Mouse (Mus musculus) MEL (cell line): ENCODE results near the gene Bms1. TPM values are rescaled to one million over a fixed set of nuclear protein-coding genes. Genes with fewer than 3 reads are reported as not detected.

Experiments used
- DNase-seq: peaks from one replicate; pipeline ENCODE4 v3.0.0; 2011; ENCODE audit warnings: low read depth, low spot score
- H3K27ac ChIP-seq: 2 replicates; pipeline ENCODE4 v1.5.1; 2012; ENCODE audit warnings: low read depth, mild to moderate bottlenecking, control low read depth, low read length, moderate library complexity; ENCODE audit not compliant: control insufficient read depth
- H3K27me3 ChIP-seq, 2 experiments: fragments of 150-350 bp in 1 of 2; sonication (generic) in 1 of 2; 2 replicates each; pipeline ENCODE4 v1.6.1; 2012; ENCODE audit warnings: low read length in 2 of 2, mild to moderate bottlenecking in 2 of 2, improper control_type of control experiment in 1 of 2, moderate library complexity in 1 of 2; ENCODE audit not compliant: insufficient read depth in 2 of 2, control insufficient read depth in 1 of 2
- H3K36me3 ChIP-seq, 2 experiments: 2 replicates each; pipeline ENCODE4 v1.6.1; 2012 to 2014; ENCODE audit warnings: low read length in 2 of 2, improper control_type of control experiment in 1 of 2, inconsistent platforms in 1 of 2, mild to moderate bottlenecking in 1 of 2; ENCODE audit not compliant: insufficient read depth in 2 of 2, control insufficient read depth in 1 of 2
- H3K4me1 ChIP-seq, 2 experiments: fragments of 150-350 bp in 1 of 2; sonication (generic) in 1 of 2; 2 replicates each; pipeline ENCODE4 v1.6.1; 2012; ENCODE audit warnings: low read length in 2 of 2, improper control_type of control experiment in 1 of 2, mild to moderate bottlenecking in 1 of 2; ENCODE audit not compliant: insufficient read depth in 2 of 2, control insufficient read depth in 1 of 2
- H3K4me3 ChIP-seq, 2 experiments: fragments of 150-350 bp in 1 of 2; sonication (generic) in 1 of 2; 2 replicates each; pipeline ENCODE4 v1.5.1; 2012; ENCODE audit warnings: low read depth in 2 of 2, low read length in 2 of 2, mild to moderate bottlenecking in 2 of 2, moderate library complexity in 2 of 2, control low read depth in 1 of 2, improper control_type of control experiment in 1 of 2; ENCODE audit not compliant: control insufficient read depth in 1 of 2, insufficient read depth in 1 of 2
- H3K79me2 ChIP-seq: 2 replicates; pipeline ENCODE4 v1.6.1; 2012; ENCODE audit warnings: mild to moderate bottlenecking, low read length, moderate library complexity; ENCODE audit not compliant: control insufficient read depth, poor library complexity, insufficient read depth
- H3K9ac ChIP-seq: 2 replicates; pipeline ENCODE4 v1.6.1; 2012; ENCODE audit warnings: low read depth, mild to moderate bottlenecking, control low read depth, low read length, moderate library complexity; ENCODE audit not compliant: control insufficient read depth, poor library complexity, severe bottlenecking
- H3K9me3 ChIP-seq: fragments of 150-350 bp; sonication (generic); replicated peaks from 2 replicates; pipeline ENCODE4 v1.6.1; 2012; ENCODE audit warnings: mild to moderate bottlenecking, low read length, improper control_type of control experiment, moderate library complexity; ENCODE audit not compliant: insufficient read depth
- BHLHE40 ChIP-seq: IDR thresholded peaks from 2 replicates; pipeline ENCODE4 v1.6.1; 2012; ENCODE audit warnings: low read depth, mild to moderate bottlenecking, inconsistent platforms, low read length, improper control_type of control experiment, borderline replicate concordance
- CHD1 ChIP-seq: IDR thresholded peaks from 2 replicates; pipeline ENCODE4 v1.6.1; 2012; ENCODE audit warnings: low read depth, mild to moderate bottlenecking, inconsistent platforms, low read length, improper control_type of control experiment
- CHD2 ChIP-seq: IDR thresholded peaks from 2 replicates; pipeline ENCODE4 v1.6.1; 2011; ENCODE audit warnings: low read length, improper control_type of control experiment
- CTCF ChIP-seq, 3 experiments: IDR thresholded peaks in 2 of 3; conservative IDR thresholded peaks in 1 of 3; 2 replicates each; pipeline ENCODE4 v1.5.1; 2011 to 2012; ENCODE audit warnings: low read length in 3 of 3, low read depth in 2 of 3, mild to moderate bottlenecking in 2 of 3, improper control_type of control experiment in 1 of 3, inconsistent platforms in 1 of 3, mixed read lengths in 1 of 3, moderate library complexity in 1 of 3; ENCODE audit not compliant: control insufficient read depth in 1 of 3, insufficient read depth in 1 of 3, poor library complexity in 1 of 3, severe bottlenecking in 1 of 3
- ELF1 ChIP-seq: IDR thresholded peaks from 2 replicates; pipeline ENCODE4 v1.6.1; 2014; ENCODE audit warnings: low read depth, mild to moderate bottlenecking, inconsistent platforms, low read length, improper control_type of control experiment, moderate library complexity
- EP300 ChIP-seq, 2 experiments: IDR thresholded peaks; 2 replicates each; pipeline ENCODE4 v1.6.1; 2011; ENCODE audit warnings: improper control_type of control experiment in 2 of 2, low read length in 2 of 2, low read depth in 1 of 2, mild to moderate bottlenecking in 1 of 2
- ETS1 ChIP-seq: IDR thresholded peaks from 2 replicates; pipeline ENCODE4 v1.6.1; 2012; ENCODE audit warnings: low read depth, mild to moderate bottlenecking, inconsistent platforms, low read length, improper control_type of control experiment, moderate library complexity
- GABPA ChIP-seq: IDR thresholded peaks from 2 replicates; pipeline ENCODE4 v1.6.1; 2012; ENCODE audit warnings: low read depth, mild to moderate bottlenecking, inconsistent platforms, low read length, improper control_type of control experiment, moderate library complexity
- GATA1 ChIP-seq: IDR thresholded peaks from 2 replicates; pipeline ENCODE4 v1.6.1; 2011; ENCODE audit warnings: low read depth, low read length, improper control_type of control experiment
- HCFC1 ChIP-seq: IDR thresholded peaks from 2 replicates; pipeline ENCODE4 v1.6.1; 2012; ENCODE audit warnings: low read depth, mild to moderate bottlenecking, inconsistent platforms, low read length, improper control_type of control experiment, moderate library complexity
- JUND ChIP-seq: IDR thresholded peaks from 2 replicates; pipeline ENCODE4 v1.6.1; 2011; ENCODE audit warnings: low read depth, mild to moderate bottlenecking, improper control_type of control experiment, low read length
- KAT2A ChIP-seq: conservative IDR thresholded peaks from 2 replicates; pipeline ENCODE4 v1.6.1; 2012; ENCODE audit warnings: low read depth, low read length, improper control_type of control experiment, inconsistent platforms
- MAFK ChIP-seq: IDR thresholded peaks from 2 replicates; pipeline ENCODE4 v1.6.1; 2011; ENCODE audit warnings: low read depth, mild to moderate bottlenecking, low read length, improper control_type of control experiment, borderline replicate concordance
- MAX ChIP-seq: IDR thresholded peaks from 2 replicates; pipeline ENCODE4 v1.6.1; 2011; ENCODE audit warnings: low read length, improper control_type of control experiment
- MAZ ChIP-seq: IDR thresholded peaks from 2 replicates; pipeline ENCODE4 v1.6.1; 2012; ENCODE audit warnings: low read depth, mild to moderate bottlenecking, inconsistent platforms, low read length, improper control_type of control experiment
- MEF2A ChIP-seq: IDR thresholded peaks from 2 replicates; pipeline ENCODE4 v1.6.1; 2014; ENCODE audit warnings: low read depth, mild to moderate bottlenecking, inconsistent platforms, low read length, improper control_type of control experiment; ENCODE audit not compliant: poor library complexity, insufficient replicate concordance, severe bottlenecking; ENCODE audit errors: extremely low read depth
- MXI1 ChIP-seq: IDR thresholded peaks from 2 replicates; pipeline ENCODE4 v1.6.1; 2011; ENCODE audit warnings: mild to moderate bottlenecking, low read depth, low read length, improper control_type of control experiment
- MYB ChIP-seq: IDR thresholded peaks from 2 replicates; pipeline ENCODE4 v1.6.1; 2011; ENCODE audit warnings: mild to moderate bottlenecking, low read depth, low read length, improper control_type of control experiment
- NELFE ChIP-seq: IDR thresholded peaks from 2 replicates; pipeline ENCODE4 v1.6.1; 2011; ENCODE audit warnings: low read depth, low read length, improper control_type of control experiment
- NRF1 ChIP-seq: IDR thresholded peaks from 2 replicates; pipeline ENCODE4 v1.6.1; 2014; ENCODE audit warnings: low read depth, mild to moderate bottlenecking, inconsistent platforms, low read length, improper control_type of control experiment, moderate library complexity; ENCODE audit not compliant: poor library complexity, insufficient read depth, severe bottlenecking
- POLR2A ChIP-seq, 2 experiments: IDR thresholded peaks; 2 replicates each; pipeline ENCODE4 v1.6.1; 2011 to 2012; ENCODE audit warnings: low read length in 2 of 2, mild to moderate bottlenecking in 2 of 2, control low read depth in 1 of 2, improper control_type of control experiment in 1 of 2, low read depth in 1 of 2, moderate library complexity in 1 of 2; ENCODE audit not compliant: control insufficient read depth in 1 of 2, insufficient read depth in 1 of 2, poor library complexity in 1 of 2
- POLR2AphosphoS2 ChIP-seq: IDR thresholded peaks from 2 replicates; pipeline ENCODE4 v1.6.1; 2011; ENCODE audit warnings: low read length, improper control_type of control experiment
- POLR2AphosphoS5 ChIP-seq: IDR thresholded peaks from 2 replicates; pipeline ENCODE4 v1.6.1; 2012; ENCODE audit warnings: low read depth, borderline replicate concordance, mild to moderate bottlenecking, inconsistent platforms, low read length, moderate library complexity, mixed read lengths
- RAD21 ChIP-seq: IDR thresholded peaks from 2 replicates; pipeline ENCODE4 v1.6.1; 2011; ENCODE audit warnings: mild to moderate bottlenecking, low read depth, low read length, improper control_type of control experiment
- RCOR1 ChIP-seq: IDR thresholded peaks from 2 replicates; pipeline ENCODE4 v1.6.1; 2012; ENCODE audit warnings: low read depth, mild to moderate bottlenecking, inconsistent platforms, low read length, improper control_type of control experiment
- SIN3A ChIP-seq: IDR thresholded peaks from 2 replicates; pipeline ENCODE4 v1.6.1; 2012; ENCODE audit warnings: low read length, improper control_type of control experiment, inconsistent platforms
- SMC3 ChIP-seq: IDR thresholded peaks from 2 replicates; pipeline ENCODE4 v1.6.1; 2011; ENCODE audit warnings: low read depth, low read length, improper control_type of control experiment
- TBP ChIP-seq: IDR thresholded peaks from 2 replicates; pipeline ENCODE4 v1.8.0; 2011; ENCODE audit warnings: low read depth, low read length, improper control_type of control experiment
- TCF12 ChIP-seq: IDR thresholded peaks from 2 replicates; pipeline ENCODE4 v1.6.1; 2014; ENCODE audit warnings: low read depth, mild to moderate bottlenecking, inconsistent platforms, low read length, improper control_type of control experiment, moderate library complexity
- USF1 ChIP-seq: IDR thresholded peaks from 2 replicates; pipeline ENCODE4 v1.6.1; 2014; ENCODE audit warnings: low read depth, mild to moderate bottlenecking, inconsistent platforms, low read length, improper control_type of control experiment, moderate library complexity
- USF2 ChIP-seq, 2 experiments: IDR thresholded peaks; 2 replicates each; pipeline ENCODE4 v1.6.1; 2011 to 2012; ENCODE audit warnings: improper control_type of control experiment in 2 of 2, low read length in 2 of 2, borderline replicate concordance in 1 of 2, inconsistent platforms in 1 of 2, low read depth in 1 of 2, mild to moderate bottlenecking in 1 of 2; ENCODE audit not compliant: insufficient read depth in 1 of 2
- ZKSCAN1 ChIP-seq: IDR thresholded peaks from 2 replicates; pipeline ENCODE4 v1.6.1; 2012; ENCODE audit warnings: low read depth, mild to moderate bottlenecking, inconsistent platforms, low read length, improper control_type of control experiment, moderate library complexity
- ZMIZ1 ChIP-seq: IDR thresholded peaks from 2 replicates; pipeline ENCODE4 v1.6.1; 2012; ENCODE audit warnings: low read depth, mild to moderate bottlenecking, inconsistent platforms, low read length, improper control_type of control experiment, moderate library complexity
- ZNF384 ChIP-seq: IDR thresholded peaks from 2 replicates; pipeline ENCODE4 v1.6.1; 2012; ENCODE audit warnings: low read depth, mild to moderate bottlenecking, inconsistent platforms, low read length, improper control_type of control experiment
- polyA plus RNA-seq, 2 experiments: library from polyadenylated mRNA; stranded (reverse) in 1 of 2; unstranded in 1 of 2; fragments of >175 nt in 1 of 2; fragments of >200 nt in 1 of 2; gene quantifications; 2 replicates each; pipeline versions ENCODE4 v1.2.1 to v1.2.4; 2012; ENCODE audit warnings: low replicate concordance in 2 of 2, low read depth in 1 of 2; ENCODE audit not compliant: insufficient read length in 2 of 2, insufficient read depth in 1 of 2, missing spikeins in 1 of 2
- total RNA-seq: library from RNA; depleted of rRNA; stranded (reverse); fragments of 300-350 nt; gene quantifications from 2 replicates; pipeline ENCODE4 v1.2.3, GENCODE M21; 2012; rRNA removed

Gene Bms1
- total RNA-seq (95.3 and 100 TPM in 2 replicates), polyA plus RNA-seq (100 to 1,000 TPM; 109 to 384 TPM)

GRCm38 (mm10) chr6:118419050-118419920 is at the start of gene Bms1:
Gene Bms1, minus strand, starts transcription at chr6:118419474.
- Histone ChIP-seq H3K27ac (peak within 1 kb of the TSS; percentile 76), H3K36me3 (peaks cover 13 to 16% of the 10 kb centered on the region in 2 experiments), H3K9ac (peak within 1 kb of the TSS; percentile 96), H3K9me3 (no peaks in the 10 kb centered on the region), H3K4me3 (peak within 1 kb of the TSS; percentile 91 to 95), H3K79me2 (peaks cover 17% of the 10 kb centered on the region), H3K4me1 (peaks cover 2 to 11% of the 10 kb centered on the region in 2 experiments; a peak in 3 of 4 replicates), H3K27me3 (no peaks in the 10 kb centered on the region)
- DNase-seq = peak; percentile 99
- TF ChIP-seq USF1 (peak; percentile 32; the same call in 1 of the 2 replicates), ZNF384 (0 out of 2 replicates have a peak, but pooled peaks have one; percentile 11), EP300 (IDR thresholded peaks at IDR 0.05; ENCODE audit: low read depth in 1 of 2, low read length in 2 of 2) (peak in 1 of 2 experiments; percentile 5; a peak in 1 of 4 replicates), ZMIZ1 (peak; percentile 73), BHLHE40 (no peak), ELF1 (peak; percentile 95), ETS1 (peak; percentile 55), SIN3A (peak; percentile 97), SMC3 (peak; percentile 72), MYB (no peak), POLR2A (IDR thresholded peaks at IDR 0.05; ENCODE audit: control insufficient read depth in 1 of 2, insufficient read depth in 1 of 2, low read depth in 1 of 2, low read length in 2 of 2, poor library complexity in 1 of 2) (peak; percentile 94 to 99), MAFK (no peak), KAT2A (no peak; the same call in 1 of the 2 replicates), POLR2AphosphoS2 (peak; percentile 94), POLR2AphosphoS5 (no peak), NELFE (peak; percentile 98), JUND (no peak; the same call in 1 of the 2 replicates), GATA1 (no peak), USF2 (IDR thresholded peaks at IDR 0.05; ENCODE audit: borderline replicate concordance in 1 of 2, insufficient read depth in 1 of 2, low read depth in 1 of 2, low read length in 2 of 2) (no peak), RCOR1 (peak; percentile 46; the same call in 1 of the 2 replicates), MEF2A (peak; percentile 49; the same call in 1 of the 2 replicates), MAZ (peak; percentile 85; the same call in 1 of the 2 replicates), GABPA (no peak), MXI1 (peak; percentile 85), ZKSCAN1 (no peak), CHD1 (no peak), CHD2 (no peak), CTCF (IDR thresholded peaks at IDR 0.05 in 2 of 3, conservative IDR thresholded peaks at IDR 0.05 in 1 of 3; ENCODE audit: control insufficient read depth in 1 of 3, insufficient read depth in 1 of 3, low read depth in 2 of 3, low read length in 3 of 3, poor library complexity in 1 of 3, severe bottlenecking in 1 of 3) (peak; percentile 72 to 100 (median 96); a peak in 5 of 6 replicates), MAX (peak; percentile 68), HCFC1 (peak; percentile 92), TBP (peak; percentile 89), RAD21 (peak; percentile 66), NRF1 (peak; percentile 81), TCF12 (peak; percentile 76)
